In genomic region chr19:47493017-47493997, GRCm38 (mm10) we compare ENCODE assay signal across 13 mouse cellular contexts. TPM values are rescaled to one million over a fixed set of nuclear protein-coding genes. Genes with fewer than 3 reads are reported as not detected.
DNase-seq lines count a peak whose midpoint lies in the region; ATAC-seq and TF ChIP-seq lines count a peak whose summit lies in the region.
"Had no signal": no experiment of that assay in that cellular context is flagged by ENCODE, and none has a peak within 500 bp of the region (broad histone marks: within the 10 kb centered on the region; RNA-seq: fewer than 3 reads in every experiment).

No protein-coding gene starts in this region.

- H3K36me3 ChIP-seq in forebrain, embryonic 11.5 days (ENCODE audit: control insufficient read depth, insufficient read depth, low read length) = no peaks in the 10 kb centered on the region
- H3K36me3 ChIP-seq in hindbrain, postnatal 0 days (ENCODE audit: insufficient read depth, low read length) = no peaks in the 10 kb centered on the region
- H3K36me3 ChIP-seq in neural tube, embryonic 11.5 days (ENCODE audit: control insufficient read depth, insufficient read depth, low read length) = no peaks in the 10 kb centered on the region
- H3K36me3 ChIP-seq: lung, embryonic 15.5 days had no signal

- no peaks in the 10 kb centered on the region for H3K27me3 ChIP-seq in forebrain, embryonic 11.5 days (ENCODE audit: control insufficient read depth, insufficient read depth, low read length)
- no peaks in the 10 kb centered on the region for H3K27me3 ChIP-seq in hindbrain, postnatal 0 days (ENCODE audit: insufficient read depth, low read length)
- no peaks in the 10 kb centered on the region for H3K27me3 ChIP-seq in neural tube, embryonic 11.5 days (ENCODE audit: control insufficient read depth, insufficient read depth, low read length)
- H3K27me3 ChIP-seq: CH12.LX; lung, embryonic 15.5 days had no signal

- peak overlapping the region; percentile 93 for H3K27ac ChIP-seq in forebrain, embryonic 11.5 days (ENCODE audit: low read depth, low read length)
- peak overlapping the region; percentile 48; the same call in 1 of the 2 replicates for H3K27ac ChIP-seq in hindbrain, postnatal 0 days
- H3K27ac ChIP-seq in neural tube, embryonic 11.5 days (ENCODE audit: low read depth, low read length) = peak overlapping the region; percentile 7; the same call in 1 of the 2 replicates
- H3K27ac ChIP-seq: lung, embryonic 15.5 days had no signal

- no peak overlapping the region for H3K4me3 ChIP-seq in forebrain, embryonic 11.5 days (ENCODE audit: low read depth, low read length)
- no peak overlapping the region for H3K4me3 ChIP-seq in hindbrain, postnatal 0 days (ENCODE audit: low read length)
- H3K4me3 ChIP-seq in neural tube, embryonic 11.5 days (ENCODE audit: low read depth, low read length) = no peak overlapping the region
- H3K4me3 ChIP-seq: lung, embryonic 15.5 days had no signal

- ATAC-seq in forebrain, embryonic 11.5 days (replicated peaks; ENCODE audit: low FRiP score) = peak; percentile 84
- ATAC-seq in hindbrain, postnatal 0 days = peak; percentile 57
- peak; percentile 71 for ATAC-seq in neural tube, embryonic 11.5 days (ENCODE audit: insufficient read depth, low FRiP score, low TSS enrichment)
- no peak for ATAC-seq in monocyte, adult 5-6 weeks (replicated peaks; ENCODE audit: insufficient number of reproducible peaks, low FRiP score, low TSS enrichment, poor library complexity, severe bottlenecking)
- no peak for ATAC-seq in megakaryocyte progenitor cell, adult 5-6 weeks (replicated peaks; ENCODE audit: poor library complexity)

- peak overlapping the region; percentile 32 for H3K9ac ChIP-seq in forebrain, embryonic 11.5 days (ENCODE audit: low read length)
- H3K9ac ChIP-seq in hindbrain, postnatal 0 days (replicated peaks; ENCODE audit: low read length) = no peak overlapping the region
- no peak overlapping the region for H3K9ac ChIP-seq in neural tube, embryonic 11.5 days (ENCODE audit: low read length)
- H3K9ac ChIP-seq: lung, embryonic 15.5 days had no signal

- H3K4me2 ChIP-seq in forebrain, embryonic 11.5 days (ENCODE audit: low read depth, low read length, severe bottlenecking) = peak overlapping the region; percentile 43; the same call in 1 of the 2 replicates
- H3K4me2 ChIP-seq in hindbrain, postnatal 0 days (ENCODE audit: low read depth, low read length) = peak overlapping the region; percentile 38
- H3K4me2 ChIP-seq in neural tube, embryonic 11.5 days (ENCODE audit: low read depth) = peak overlapping the region; percentile 24
- H3K4me2 ChIP-seq: lung, embryonic 15.5 days had no signal

- H3K4me1 ChIP-seq in forebrain, embryonic 11.5 days (replicated peaks; ENCODE audit: control insufficient read depth, insufficient read depth, low read length) = peaks cover 11% of the 10 kb centered on the region; the same call in 1 of the 2 replicates
- H3K4me1 ChIP-seq in hindbrain, postnatal 0 days (ENCODE audit: insufficient read depth, low read length) = peaks cover 13% of the 10 kb centered on the region; the same call in 1 of the 2 replicates
- H3K4me1 ChIP-seq in neural tube, embryonic 11.5 days (ENCODE audit: control insufficient read depth, insufficient read depth, low read length) = peaks cover 7% of the 10 kb centered on the region; the same call in 1 of the 2 replicates

- no peak for TF ChIP-seq CTCF in hindbrain, postnatal 0 days (IDR thresholded peaks at IDR 0.05; ENCODE audit: low read depth)

- 24% methylated on average over 23 of the region's 23 CpGs for WGBS in forebrain, embryonic 11.5 days
- 18% methylated on average over 23 of the region's 23 CpGs for WGBS in hindbrain, postnatal 0 days
- 45% methylated on average over 23 of the region's 23 CpGs for WGBS in neural tube, embryonic 11.5 days

- peak; percentile 45 for DNase-seq in ZHBTc4 (ENCODE audit: low read depth, low spot score)
- peak; percentile 65 for DNase-seq in forebrain, embryonic 11.5 days (ENCODE audit: low spot score)
- DNase-seq in hindbrain, postnatal 0 days (ENCODE audit: low spot score) = peak; percentile 58
- peak; percentile 64 for DNase-seq in neural tube, embryonic 11.5 days (ENCODE audit: low spot score)
- DNase-seq in testis, postnatal 14 days (ENCODE audit: low spot score) = no peak
- DNase-seq in left cerebral cortex, postnatal 14 days (ENCODE audit: low spot score in 2 of 2) = no peak
- DNase-seq: cerebellum, adult 11-12 months; heart, adult 18-20 months; kidney, postnatal 36 days had no signal

- peaks cover 2% of the 10 kb centered on the region; the same call in 1 of the 2 replicates for H3K9me3 ChIP-seq in forebrain, embryonic 11.5 days (ENCODE audit: control insufficient read depth, low read length)
- H3K9me3 ChIP-seq in hindbrain, postnatal 0 days (ENCODE audit: low read length) = no peaks in the 10 kb centered on the region
- H3K9me3 ChIP-seq in neural tube, embryonic 11.5 days (ENCODE audit: control insufficient read depth, low read length) = no peaks in the 10 kb centered on the region
- H3K9me3 ChIP-seq: lung, embryonic 15.5 days had no signal

- intact Hi-C loops in left cerebral cortex, postnatal 14 days (cut with DNase I) = loop anchor here (10.0 kb wide), 1 partner anchor 219 kb away; no protein-coding TSS in a partner anchor

RNA-seq across cellular contexts. Expression of gene Sh3pxd2a, which starts 29.1 kb away (rescaled TPM):
- 5.2 and 5.4 TPM in 2 replicates for polyA plus RNA-seq in forebrain, embryonic 11.5 days (2014; fragmentation: Nextera tagmentation; extraction: Ambion mirVana)
- total RNA-seq in hindbrain, postnatal 0 days (2014; rRNA removed) = 21.9 and 25.5 TPM in 2 replicates
- 1.4 and 1.8 TPM in 2 replicates for polyA plus RNA-seq in hindbrain, postnatal 0 days (2015; fragmentation: Nextera tagmentation; extraction: Ambion mirVana)
- 4.7 and 5.7 TPM in 2 replicates for polyA plus RNA-seq in neural tube, embryonic 11.5 days (2014; fragmentation: Nextera tagmentation; extraction: Ambion mirVana)
- total RNA-seq in monocyte, adult 5-6 weeks (2017) = 2.1 to 3.7 TPM (median 2.6 TPM) in 3 replicates
- total RNA-seq in left cerebral cortex, postnatal 14 days (2021) = 10 to 100 TPM; 30.9 TPM
- 1.3 and 1.6 TPM in 2 replicates for total RNA-seq in megakaryocyte progenitor cell, adult 5-6 weeks (2015)
- 1.1 and 1.4 TPM in 2 replicates for total RNA-seq in megakaryocyte progenitor cell, adult 5-6 weeks (2017)

RNA-seq across cellular contexts. Expression of gene Stn1, which starts 44.0 kb away (rescaled TPM):
- 54.0 and 54.9 TPM in 2 replicates for polyA plus RNA-seq in forebrain, embryonic 11.5 days (2014; fragmentation: Nextera tagmentation; extraction: Ambion mirVana)
- total RNA-seq in hindbrain, postnatal 0 days (2014; rRNA removed) = 19.1 and 44.5 TPM in 2 replicates
- polyA plus RNA-seq in hindbrain, postnatal 0 days (2015; fragmentation: Nextera tagmentation; extraction: Ambion mirVana) = 20.9 and 22.7 TPM in 2 replicates
- polyA plus RNA-seq in neural tube, embryonic 11.5 days (2014; fragmentation: Nextera tagmentation; extraction: Ambion mirVana) = 54.8 and 56.7 TPM in 2 replicates
- 22.0 to 45.7 TPM (median 31.4 TPM) in 3 replicates for total RNA-seq in monocyte, adult 5-6 weeks (2017)
- total RNA-seq in left cerebral cortex, postnatal 14 days (2021) = 10 to 100 TPM; 28.5 to 29.9 TPM
- 5.3 and 7.7 TPM in 2 replicates for total RNA-seq in megakaryocyte progenitor cell, adult 5-6 weeks (2015)
- total RNA-seq in megakaryocyte progenitor cell, adult 5-6 weeks (2017) = 5.6 and 6.0 TPM in 2 replicates

Comparison
In these comparisons a context has a peak if more than half of its experiments do, and no peak if none do; other contexts are left out.
1. DNase-seq: peak in ZHBTc4 (single experiment), forebrain, embryonic 11.5 days (single experiment), hindbrain, postnatal 0 days (single experiment) and neural tube, embryonic 11.5 days (single experiment); none in testis, postnatal 14 days (single experiment) and left cerebral cortex, postnatal 14 days (0 of 2).
2. ATAC-seq: peak in forebrain, embryonic 11.5 days (single experiment), hindbrain, postnatal 0 days (single experiment) and neural tube, embryonic 11.5 days (single experiment); none in monocyte, adult 5-6 weeks (single experiment) and megakaryocyte progenitor cell, adult 5-6 weeks (single experiment).
3. H3K27ac ChIP-seq: peak in every context shown above with its lines; median percentile 93 in forebrain, embryonic 11.5 days; 48 in hindbrain, postnatal 0 days; 7 in neural tube, embryonic 11.5 days.
4. Peak in every context shown above with its lines, with median percentiles within 50 percentile points of each other: H3K4me2 ChIP-seq.